Mouse (Mus musculus): ENCODE measurements around the gene Cyb561d1.

GRCm38 (mm10) chr3:108147386-108148235 is 53.4 kb downstream of the Cyb561d1 start:
- TF ChIP-seq CTCF (IDR thresholded peaks at IDR 0.05; ENCODE audit: borderline replicate concordance, extremely low read depth, insufficient read depth, insufficient read length), result peak; percentile 85; the same call in 1 of the 2 replicates
- TF ChIP-seq POLR2A (IDR thresholded peaks at IDR 0.05; ENCODE audit: borderline replicate concordance, extremely low read depth, insufficient read depth, insufficient read length, poor library complexity, severe bottlenecking), result no peak

Measured in brain, embryonic 14.5 days (tissue).